Mouse (Mus musculus): ENCODE measurements at regions not wholly inside any gene's neighbourhood (a gene's known extent, or its start where the extent isn't known, plus 50 kb on each side); places are given as distances from the start of the nearest gene placed in this dataset.

- H3K27ac ChIP-seq = no peak overlapping the region
- 50% methylated on average over 17 of the region's 17 CpGs for WGBS
- H3K9ac ChIP-seq = no peak overlapping the region
- peak overlapping the region; percentile 30 for H3K4me2 ChIP-seq
- no peak overlapping the region for H3K4me3 ChIP-seq
- no peaks in the 10 kb centered on the region for H3K9me3 ChIP-seq
- no peak; the same call in 1 of the 2 replicates for ATAC-seq (ENCODE audit: borderline replicate concordance, extremely low read depth, low FRiP score, low TSS enrichment)
- H3K27me3 ChIP-seq = no peaks in the 10 kb centered on the region
- no peaks in the 10 kb centered on the region for H3K36me3 ChIP-seq
- H3K4me1 ChIP-seq = no peaks in the 10 kb centered on the region
These were observed 130.2 kb upstream of the Six2 start for GRCm38 (mm10) chr17:85818098-85818855.

GRCm38 (mm10) chr17:85816521-85816920, 128.4 kb upstream of the Six2 start:
- Histone ChIP-seq H3K4me2 (no peak overlapping the region), H3K9ac (no peak overlapping the region), H3K27ac (no peak overlapping the region), H3K9me3 (no peaks in the 10 kb centered on the region), H3K4me3 (no peak overlapping the region), H3K27me3 (no peaks in the 10 kb centered on the region), H3K4me1 (no peaks in the 10 kb centered on the region), H3K36me3 (no peaks in the 10 kb centered on the region)
- 85% methylated on average over 8 of the region's 8 CpGs for WGBS
- no peak for ATAC-seq (ENCODE audit: borderline replicate concordance, extremely low read depth, low FRiP score, low TSS enrichment)

- Histone ChIP-seq H3K4me3 (no peak overlapping the region), H3K27me3 (no peaks in the 10 kb centered on the region), H3K4me2 (no peak overlapping the region), H3K4me1 (no peaks in the 10 kb centered on the region), H3K36me3 (no peaks in the 10 kb centered on the region), H3K27ac (no peak overlapping the region), H3K9me3 (no peaks in the 10 kb centered on the region), H3K9ac (no peak overlapping the region)
- 77% methylated on average over 8 of the region's 8 CpGs for WGBS
- ATAC-seq (ENCODE audit: borderline replicate concordance, extremely low read depth, low FRiP score, low TSS enrichment) = no peak
These were observed 128.0 kb upstream of the Six2 start for GRCm38 (mm10) chr17:85816056-85816455.

GRCm38 (mm10) chr17:85808580-85808979, 120.5 kb upstream of the Six2 start:
- no peaks in the 10 kb centered on the region for H3K36me3 ChIP-seq
- no peaks in the 10 kb centered on the region for H3K9me3 ChIP-seq
- no peaks in the 10 kb centered on the region for H3K4me1 ChIP-seq
- no peak overlapping the region for H3K27ac ChIP-seq
- no peak for ATAC-seq (ENCODE audit: borderline replicate concordance, extremely low read depth, low FRiP score, low TSS enrichment)
- 79% methylated on average over 5 of the region's 5 CpGs for WGBS
- no peak overlapping the region for H3K4me2 ChIP-seq
- H3K27me3 ChIP-seq = peaks cover 32% of the 10 kb centered on the region; the same call in 1 of the 2 replicates
- H3K9ac ChIP-seq = no peak overlapping the region
- H3K4me3 ChIP-seq = no peak overlapping the region

- peaks cover 59% of the 10 kb centered on the region for H3K27me3 ChIP-seq
- no peaks in the 10 kb centered on the region for H3K36me3 ChIP-seq
- H3K9me3 ChIP-seq = no peaks in the 10 kb centered on the region
- ATAC-seq (ENCODE audit: borderline replicate concordance, extremely low read depth, low FRiP score, low TSS enrichment) = no peak
- no peak overlapping the region for H3K4me2 ChIP-seq
- H3K4me3 ChIP-seq = no peak overlapping the region
- 61% methylated on average over 13 of the region's 13 CpGs for WGBS
- no peak overlapping the region for H3K27ac ChIP-seq
- H3K4me1 ChIP-seq = 0 out of 2 replicates have a peak, but pooled peaks cover 1% of the 10 kb centered on the region
- no peak overlapping the region for H3K9ac ChIP-seq
These were observed 117.8 kb upstream of the Six2 start for GRCm38 (mm10) chr17:85805726-85806359.

GRCm38 (mm10) chr17:85804631-85805030, 116.6 kb upstream of the Six2 start:
- ATAC-seq (ENCODE audit: borderline replicate concordance, extremely low read depth, low FRiP score, low TSS enrichment) = no peak
- Histone ChIP-seq H3K9ac (no peak overlapping the region), H3K27ac (no peak overlapping the region), H3K4me2 (no peak overlapping the region), H3K4me1 (peaks cover 13% of the 10 kb centered on the region), H3K27me3 (peaks cover 71% of the 10 kb centered on the region), H3K9me3 (no peaks in the 10 kb centered on the region), H3K36me3 (no peaks in the 10 kb centered on the region), H3K4me3 (no peak overlapping the region)
- 46% methylated on average over 4 of the region's 4 CpGs for WGBS

- Histone ChIP-seq H3K27ac (no peak overlapping the region), H3K27me3 (peaks cover 87% of the 10 kb centered on the region), H3K4me2 (no peak overlapping the region), H3K4me1 (peaks cover 18% of the 10 kb centered on the region), H3K4me3 (no peak overlapping the region), H3K36me3 (no peaks in the 10 kb centered on the region), H3K9me3 (no peaks in the 10 kb centered on the region), H3K9ac (no peak overlapping the region)
- WGBS = 86% methylated on average over 8 of the region's 8 CpGs
- ATAC-seq (ENCODE audit: borderline replicate concordance, extremely low read depth, low FRiP score, low TSS enrichment) = no peak
These were observed 113.7 kb upstream of the Six2 start for GRCm38 (mm10) chr17:85801734-85802133.

GRCm38 (mm10) chr17:85801079-85801605, 113.1 kb upstream of the Six2 start:
- no peak overlapping the region for H3K27ac ChIP-seq
- WGBS = 56% methylated on average over 14 of the region's 14 CpGs
- H3K36me3 ChIP-seq = no peaks in the 10 kb centered on the region
- no peaks in the 10 kb centered on the region for H3K9me3 ChIP-seq
- peaks cover 18% of the 10 kb centered on the region for H3K4me1 ChIP-seq
- no peak overlapping the region for H3K4me2 ChIP-seq
- no peak overlapping the region for H3K4me3 ChIP-seq
- peaks cover 87% of the 10 kb centered on the region for H3K27me3 ChIP-seq
- no peak overlapping the region for H3K9ac ChIP-seq
- ATAC-seq (ENCODE audit: borderline replicate concordance, extremely low read depth, low FRiP score, low TSS enrichment) = 0 out of 2 replicates have a peak, but pooled peaks have one; percentile 35

- H3K27ac ChIP-seq = no peak overlapping the region
- H3K9me3 ChIP-seq = no peaks in the 10 kb centered on the region
- H3K4me1 ChIP-seq = peaks cover 18% of the 10 kb centered on the region
- peak overlapping the region; percentile 90 for H3K4me2 ChIP-seq
- peak overlapping the region; percentile 42 for H3K4me3 ChIP-seq
- peak; percentile 73 for ATAC-seq (ENCODE audit: borderline replicate concordance, extremely low read depth, low FRiP score, low TSS enrichment)
- H3K27me3 ChIP-seq = peaks cover 89% of the 10 kb centered on the region
- peak overlapping the region; percentile 23; the same call in 1 of the 2 replicates for H3K9ac ChIP-seq
- WGBS = 9% methylated on average over 44 of the region's 44 CpGs
- H3K36me3 ChIP-seq = no peaks in the 10 kb centered on the region
These were observed 112.4 kb upstream of the Six2 start for GRCm38 (mm10) chr17:85800357-85801078.

GRCm38 (mm10) chr17:85799865-85800356, 111.8 kb upstream of the Six2 start:
- under 1% methylated on average over 29 of the region's 34 CpGs for WGBS
- Histone ChIP-seq H3K27ac (no peak overlapping the region), H3K27me3 (peaks cover 86% of the 10 kb centered on the region), H3K4me1 (peaks cover 18% of the 10 kb centered on the region), H3K36me3 (no peaks in the 10 kb centered on the region), H3K4me3 (peak overlapping the region; percentile 42), H3K4me2 (peak overlapping the region; percentile 90), H3K9me3 (no peaks in the 10 kb centered on the region), H3K9ac (peak overlapping the region; percentile 23; the same call in 1 of the 2 replicates)
- peak; percentile 57; the same call in 1 of the 2 replicates for ATAC-seq (ENCODE audit: borderline replicate concordance, extremely low read depth, low FRiP score, low TSS enrichment)

- H3K4me1 ChIP-seq = peaks cover 18% of the 10 kb centered on the region
- no peaks in the 10 kb centered on the region for H3K9me3 ChIP-seq
- peaks cover 87% of the 10 kb centered on the region for H3K27me3 ChIP-seq
- no peak overlapping the region for H3K9ac ChIP-seq
- peak overlapping the region; percentile 90 for H3K4me2 ChIP-seq
- ATAC-seq (ENCODE audit: borderline replicate concordance, extremely low read depth, low FRiP score, low TSS enrichment) = no peak
- H3K4me3 ChIP-seq = peak overlapping the region; percentile 42
- H3K36me3 ChIP-seq = no peaks in the 10 kb centered on the region
- 2% methylated on average over 22 of the region's 22 CpGs for WGBS
- H3K27ac ChIP-seq = no peak overlapping the region
These were observed 111.2 kb upstream of the Six2 start for GRCm38 (mm10) chr17:85799081-85799864.

Measured in lung, embryonic 15.5 days (tissue).